Mouse (Mus musculus): ENCODE results near the gene Gprc6a. TPM values are rescaled to one million over a fixed set of nuclear protein-coding genes. Genes with fewer than 3 reads are reported as not detected.

Gprc6a gene
- polyA plus RNA-seq, 1 experiment from 2014 or later = not detected

GRCm38 (mm10) chr10:51614826-51615590 is 16.3 kb downstream of the Gprc6a start:
- ATAC-seq = no peak
- Histone ChIP-seq H3K27ac (no peak overlapping the region), H3K27me3 (replicated peaks) (no peaks in the 10 kb centered on the region), H3K9ac (no peak overlapping the region), H3K36me3 (no peaks in the 10 kb centered on the region), H3K4me2 (no peak overlapping the region), H3K4me3 (no peak overlapping the region), H3K9me3 (replicated peaks) (no peaks in the 10 kb centered on the region), H3K4me1 (no peaks in the 10 kb centered on the region)
- WGBS (ENCODE audit: insufficient replicate concordance) = 57% methylated on average over 11 of the region's 11 CpGs

GRCm38 (mm10) chr10:51613421-51613820 is 17.8 kb downstream of the Gprc6a start:
- no peaks in the 10 kb centered on the region for H3K27me3 ChIP-seq (replicated peaks)
- no peak overlapping the region for H3K27ac ChIP-seq
- H3K9me3 ChIP-seq (replicated peaks) = no peaks in the 10 kb centered on the region
- no peak overlapping the region for H3K9ac ChIP-seq
- H3K4me3 ChIP-seq = no peak overlapping the region
- no peak overlapping the region for H3K4me2 ChIP-seq
- no peak for ATAC-seq
- no peaks in the 10 kb centered on the region for H3K4me1 ChIP-seq
- 60% methylated on average over 3 of the region's 3 CpGs for WGBS (ENCODE audit: insufficient replicate concordance)
- H3K36me3 ChIP-seq = no peaks in the 10 kb centered on the region

GRCm38 (mm10) chr10:51611969-51612682 is 19.1 kb downstream of the Gprc6a start:
- ATAC-seq = no peak
- no peak overlapping the region for H3K9ac ChIP-seq
- H3K27me3 ChIP-seq (replicated peaks) = no peaks in the 10 kb centered on the region
- H3K4me2 ChIP-seq = no peak overlapping the region
- H3K4me3 ChIP-seq = no peak overlapping the region
- H3K9me3 ChIP-seq (replicated peaks) = no peaks in the 10 kb centered on the region
- H3K27ac ChIP-seq = no peak overlapping the region
- H3K36me3 ChIP-seq = no peaks in the 10 kb centered on the region
- WGBS (ENCODE audit: insufficient replicate concordance) = 53% methylated on average over 9 of the region's 9 CpGs
- H3K4me1 ChIP-seq = no peaks in the 10 kb centered on the region

GRCm38 (mm10) chr10:51609741-51610425 is 21.4 kb downstream of the Gprc6a start:
- Histone ChIP-seq H3K4me2 (no peak overlapping the region), H3K4me1 (no peaks in the 10 kb centered on the region), H3K27ac (no peak overlapping the region), H3K4me3 (no peak overlapping the region), H3K9ac (no peak overlapping the region), H3K36me3 (no peaks in the 10 kb centered on the region), H3K9me3 (replicated peaks) (no peaks in the 10 kb centered on the region), H3K27me3 (replicated peaks) (no peaks in the 10 kb centered on the region)
- 54% methylated on average over 4 of the region's 4 CpGs for WGBS (ENCODE audit: insufficient replicate concordance)
- ATAC-seq = no peak

GRCm38 (mm10) chr10:51596928-51597635 is 34.2 kb downstream of the Gprc6a start:
- Histone ChIP-seq H3K4me3 (no peak overlapping the region), H3K9ac (no peak overlapping the region), H3K4me2 (no peak overlapping the region), H3K36me3 (no peaks in the 10 kb centered on the region), H3K9me3 (replicated peaks) (no peaks in the 10 kb centered on the region), H3K4me1 (no peaks in the 10 kb centered on the region), H3K27ac (no peak overlapping the region), H3K27me3 (replicated peaks) (no peaks in the 10 kb centered on the region)
- no peak for ATAC-seq
- 63% methylated on average over 9 of the region's 9 CpGs for WGBS (ENCODE audit: insufficient replicate concordance)

- Histone ChIP-seq H3K4me1 (no peaks in the 10 kb centered on the region), H3K9ac (no peak overlapping the region), H3K4me2 (no peak overlapping the region), H3K4me3 (no peak overlapping the region), H3K27me3 (replicated peaks) (peaks cover 10% of the 10 kb centered on the region), H3K27ac (no peak overlapping the region), H3K9me3 (replicated peaks) (no peaks in the 10 kb centered on the region), H3K36me3 (no peaks in the 10 kb centered on the region)
- ATAC-seq = no peak
- WGBS (ENCODE audit: insufficient replicate concordance) = 44% methylated on average over 10 of the region's 10 CpGs
Measured at GRCm38 (mm10) chr10:51595001-51595931, 36.0 kb downstream of the Gprc6a start.

GRCm38 (mm10) chr10:51591574-51591973 is 39.7 kb downstream of the Gprc6a start:
- WGBS (ENCODE audit: insufficient replicate concordance) = 62% methylated on average over 2 of the region's 2 CpGs
- ATAC-seq = no peak
- Histone ChIP-seq H3K4me1 (no peaks in the 10 kb centered on the region), H3K9me3 (replicated peaks) (no peaks in the 10 kb centered on the region), H3K27me3 (replicated peaks) (peaks cover 22% of the 10 kb centered on the region), H3K4me2 (no peak overlapping the region), H3K36me3 (no peaks in the 10 kb centered on the region), H3K9ac (no peak overlapping the region), H3K4me3 (no peak overlapping the region), H3K27ac (no peak overlapping the region)

GRCm38 (mm10) chr10:51590139-51590574 is 41.1 kb downstream of the Gprc6a start, which contains the start of gene Fam162b:
Fam162b (minus strand) TSS chr10:51590517.
- 10% methylated on average over 19 of the region's 19 CpGs for WGBS (ENCODE audit: insufficient replicate concordance)
- Histone ChIP-seq H3K27me3 (replicated peaks) (peaks cover 22% of the 10 kb centered on the region), H3K36me3 (no peaks in the 10 kb centered on the region), H3K9me3 (replicated peaks) (no peaks in the 10 kb centered on the region), H3K4me3 (no peak within 1 kb of the TSS), H3K9ac (no peak within 1 kb of the TSS), H3K27ac (no peak within 1 kb of the TSS), H3K4me1 (no peaks in the 10 kb centered on the region), H3K4me2 (peak within 1 kb of the TSS; percentile 42)
- ATAC-seq = no peak

GRCm38 (mm10) chr10:51584919-51585318 is 46.3 kb downstream of the Gprc6a start:
- Histone ChIP-seq H3K4me2 (no peak overlapping the region), H3K27me3 (replicated peaks) (peaks cover 8% of the 10 kb centered on the region), H3K27ac (no peak overlapping the region), H3K36me3 (no peaks in the 10 kb centered on the region), H3K4me1 (no peaks in the 10 kb centered on the region), H3K9me3 (replicated peaks) (no peaks in the 10 kb centered on the region), H3K9ac (no peak overlapping the region), H3K4me3 (no peak overlapping the region)
- no peak for ATAC-seq

- Histone ChIP-seq H3K9ac (no peak overlapping the region), H3K27ac (no peak overlapping the region), H3K9me3 (replicated peaks) (no peaks in the 10 kb centered on the region), H3K27me3 (replicated peaks) (peaks cover 3% of the 10 kb centered on the region; the same call in 1 of the 2 replicates), H3K36me3 (no peaks in the 10 kb centered on the region), H3K4me2 (no peak overlapping the region), H3K4me1 (no peaks in the 10 kb centered on the region), H3K4me3 (no peak overlapping the region)
- 58% methylated on average over 1 of the region's 1 CpGs for WGBS (ENCODE audit: insufficient replicate concordance)
- no peak for ATAC-seq
Measured at GRCm38 (mm10) chr10:51584378-51584777, 46.9 kb downstream of the Gprc6a start.
